Mouse (Mus musculus) 3134 (cell line): ENCODE measurements around the gene Olfr1450.
"Not testable (repeated sequence)": the region's sequence is repeated elsewhere in the genome, so short reads cannot be mapped to it uniquely, and the experiment has no call there.

Source experiments
- DNase-seq: peaks from one replicate; pipeline ENCODE4 v3.0.0-alpha.2; 2011; ENCODE audit warnings: low spot score; ENCODE audit not compliant: insufficient read length; ENCODE audit errors: extremely low read depth

Gene Olfr1450

GRCm38 (mm10) chr19:12949958-12950357 lies at the start of gene Olfr1450:
Gene Olfr1450, plus strand, starts transcription at chr19:12950258.
- DNase-seq, result no peak

GRCm38 (mm10) chr19:12903643-12904042 lies 46.4 kb upstream of the Olfr1450 start, which contains the start of gene Olfr1447:
Gene Olfr1447, minus strand, starts transcription at chr19:12903743.
- DNase-seq, result no peak

- no peak for DNase-seq
These were observed 25.7 kb upstream of the Olfr1450 start, which contains the start of gene Olfr1448 for GRCm38 (mm10) chr19:12924319-12924718. Gene Olfr1448, minus strand, starts transcription at chr19:12924419.

GRCm38 (mm10) chr19:12930540-12930939 lies 19.5 kb upstream of the Olfr1450 start, which contains the start of gene Olfr1449:
Gene Olfr1449, plus strand, starts transcription at chr19:12930840.
- DNase-seq, result no peak

- DNase-seq, result not testable (repeated sequence)
These were observed 20.0 kb downstream of the Olfr1450 start for GRCm38 (mm10) chr19:12970082-12970481.

GRCm38 (mm10) chr19:12992316-12992715 lies 42.3 kb downstream of the Olfr1450 start:
- DNase-seq, result not testable (repeated sequence)

- no peak for DNase-seq
These were observed 44.7 kb downstream of the Olfr1450 start, which contains the start of gene Olfr1451 for GRCm38 (mm10) chr19:12994714-12995113. Gene Olfr1451, plus strand, starts transcription at chr19:12995014.
